Mouse (Mus musculus) small intestine, adult 2 months (tissue): ENCODE data around the gene Pkp3.
A peak's percentile ranks its signal among the peaks of the same experiment; 100 is the strongest.

ENCODE experiments used
- CTCF ChIP-seq: fragments of 200-500 bp; IDR thresholded peaks from 2 replicates; pipeline ENCODE4 v1.5.1; 2012; ENCODE audit warnings: low read depth, mild to moderate bottlenecking, control low read depth, inconsistent platforms, low read length, moderate library complexity, mixed read lengths; ENCODE audit not compliant: insufficient replicate concordance, insufficient read length; ENCODE audit errors: extremely low read depth
- POLR2A ChIP-seq: fragments of 200-500 bp; IDR thresholded peaks from 2 replicates; pipeline ENCODE4 v1.6.1; 2012; ENCODE audit warnings: low read depth, mild to moderate bottlenecking, control low read depth, inconsistent platforms, low read length, moderate library complexity

- no peak for TF ChIP-seq POLR2A
- peak; percentile 74; the same call in 1 of the 2 replicates for TF ChIP-seq CTCF
Observed at GRCm38 (mm10) chr7:141072017-141072745, 5.8 kb upstream of the Pkp3 start.
